Mouse (Mus musculus) small intestine, adult 2 months (tissue): Measurements from ENCODE around the gene Btbd35f25.

Source experiments
- CTCF ChIP-seq: fragments of 200-500 bp; IDR thresholded peaks from 2 replicates; pipeline ENCODE4 v1.5.1; 2012; ENCODE audit warnings: low read depth, mild to moderate bottlenecking, control low read depth, inconsistent platforms, low read length, moderate library complexity, mixed read lengths; ENCODE audit not compliant: insufficient replicate concordance, insufficient read length; ENCODE audit errors: extremely low read depth
- POLR2A ChIP-seq: fragments of 200-500 bp; IDR thresholded peaks from 2 replicates; pipeline ENCODE4 v1.6.1; 2012; ENCODE audit warnings: low read depth, mild to moderate bottlenecking, control low read depth, inconsistent platforms, low read length, moderate library complexity

DNA sequence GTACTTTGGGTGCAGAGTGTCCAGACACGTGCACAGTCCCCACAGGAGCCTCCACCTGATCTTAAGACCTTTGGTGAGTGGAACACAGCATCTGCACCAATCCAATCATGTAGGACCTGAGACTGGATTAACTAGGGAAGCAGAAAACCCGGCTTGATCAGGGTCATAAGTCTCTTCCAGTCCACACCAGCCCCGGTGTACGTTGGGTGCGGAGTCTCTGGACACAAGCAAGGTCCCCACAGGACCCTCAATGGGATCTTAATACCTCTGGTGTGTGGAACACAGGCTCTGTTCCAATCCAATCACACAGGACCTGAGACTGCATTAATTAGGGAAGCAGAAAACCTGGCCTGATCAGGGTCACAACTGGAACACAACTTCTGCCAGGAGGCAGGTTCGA, 20.0 kb upstream of the Btbd35f25 start:
- no peak for TF ChIP-seq POLR2A
- no peak for TF ChIP-seq CTCF
